Mouse (Mus musculus): ENCODE data around the gene 4931406C07Rik.

DNA sequence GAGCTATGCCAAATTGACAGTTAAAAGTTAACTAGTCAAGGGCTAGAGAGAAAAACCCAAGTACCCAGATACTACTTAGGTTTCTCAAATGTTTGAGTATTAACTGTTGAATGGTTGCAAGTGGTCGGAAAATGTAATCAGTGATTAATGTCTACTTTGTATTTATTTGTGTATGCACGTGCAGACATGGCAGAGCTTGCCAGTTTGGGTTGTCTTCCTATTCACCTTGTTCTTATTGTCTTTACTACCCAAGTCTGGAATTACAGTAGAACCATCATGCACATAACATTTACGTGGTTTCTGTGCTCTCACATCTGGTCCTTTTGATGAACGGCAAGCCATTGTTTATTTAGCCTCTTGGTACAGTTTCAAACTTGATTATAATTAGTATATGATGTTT is 3.2 kb upstream of the 4931406C07Rik start:
- no peak for TF ChIP-seq CTCF (IDR thresholded peaks at IDR 0.05)
- TF ChIP-seq EP300 (IDR thresholded peaks at IDR 0.05): no peak
